Mouse (Mus musculus): ENCODE measurements around the gene Junb.

DNA sequence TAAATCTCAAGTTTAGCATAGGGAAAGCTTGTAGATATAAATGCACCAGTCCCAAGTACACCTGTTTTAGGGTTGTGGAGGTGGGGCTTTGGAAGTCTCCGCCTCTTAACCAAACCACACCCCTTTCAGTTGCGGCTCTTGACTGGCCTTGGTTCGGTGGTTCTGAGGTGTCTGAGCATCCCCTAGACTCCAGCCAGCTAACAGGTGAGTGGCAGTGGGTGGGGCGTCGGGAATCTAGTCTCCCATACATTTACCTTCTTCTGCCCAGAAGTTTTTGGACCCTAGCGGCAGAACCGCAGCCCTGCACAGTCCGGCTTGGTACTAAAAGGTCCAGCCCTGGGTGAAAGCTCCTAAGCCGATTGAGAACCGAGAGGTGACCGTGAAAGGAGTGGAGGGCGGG is 28.8 kb downstream of the Junb start:
- no peak for TF ChIP-seq POLR2A (IDR thresholded peaks at IDR 0.05; ENCODE audit: extremely low read depth, insufficient read depth, low read length)
- no peak for TF ChIP-seq CTCF (IDR thresholded peaks at IDR 0.05; ENCODE audit: low read depth, low read length)

Data from liver, adult 2 months (tissue).